Mouse (Mus musculus): ENCODE results near the gene Odf2. TPM values are rescaled to one million over a fixed set of nuclear protein-coding genes. Genes with fewer than 3 reads are reported as not detected.
A peak's percentile ranks its signal among the peaks of the same experiment; 100 is the strongest.

Odf2 gene
- polyA plus RNA-seq, 1 experiment, result 37.8 TPM

- no peak overlapping the region for H3K4me3 ChIP-seq
- H3K79me2 ChIP-seq (ENCODE audit: control insufficient read depth, insufficient read depth), result no peaks in the 10 kb centered on the region
- no peak for TF ChIP-seq MYOD1 (IDR thresholded peaks at IDR 0.05; ENCODE audit: control insufficient read depth in 1 of 3, insufficient read length in 2 of 3, low read depth in 2 of 3)
- TF ChIP-seq POLR2AphosphoS2 (IDR thresholded peaks at IDR 0.05; ENCODE audit: insufficient read length, low read depth), result no peak
- TF ChIP-seq E2F4 (IDR thresholded peaks at IDR 0.05; ENCODE audit: insufficient read depth), result no peak
- TF ChIP-seq MYOG (IDR thresholded peaks at IDR 0.05; ENCODE audit: control insufficient read depth in 1 of 3, insufficient read depth in 1 of 3, insufficient read length in 2 of 3, low read depth in 2 of 3), result no peak
- no peak for TF ChIP-seq MAX (IDR thresholded peaks at IDR 0.05; ENCODE audit: low read depth)
- no peak for TF ChIP-seq TCF3 (IDR thresholded peaks at IDR 0.05; ENCODE audit: insufficient read length, low read depth)
- TF ChIP-seq CEBPB (IDR thresholded peaks at IDR 0.05; ENCODE audit: insufficient read depth, poor library complexity, severe bottlenecking), result no peak
- TF ChIP-seq USF1 (IDR thresholded peaks at IDR 0.05; ENCODE audit: low read depth), result no peak
- TF ChIP-seq REST (IDR thresholded peaks at IDR 0.05; ENCODE audit: insufficient read depth, insufficient read length), result no peak
- TF ChIP-seq POLR2A (IDR thresholded peaks at IDR 0.05; ENCODE audit: insufficient read length, low read depth), result no peak
- no peak for TF ChIP-seq TCF12 (IDR thresholded peaks at IDR 0.05; ENCODE audit: insufficient read depth, poor library complexity, severe bottlenecking)
- no peak for TF ChIP-seq SRF (IDR thresholded peaks at IDR 0.05; ENCODE audit: control insufficient read depth, insufficient read length, low read depth)
- no peak overlapping the region for H3ac ChIP-seq (ENCODE audit: control insufficient read depth, insufficient read length)
- no peak overlapping the region for H3K4me2 ChIP-seq (ENCODE audit: low read depth)
- H3K27me3 ChIP-seq (ENCODE audit: control insufficient read depth, insufficient read depth, insufficient read length), result no peaks in the 10 kb centered on the region
- H3K36me3 ChIP-seq (ENCODE audit: control insufficient read depth, insufficient read depth), result no peaks in the 10 kb centered on the region
Observed at GRCm38 (mm10) chr2:29844661-29845060, 44.4 kb upstream of the Odf2 start.

GRCm38 (mm10) chr2:29845636-29846035 is 43.4 kb upstream of the Odf2 start:
- TF ChIP-seq USF1 (IDR thresholded peaks at IDR 0.05; ENCODE audit: low read depth), result no peak
- Histone ChIP-seq H3ac (ENCODE audit: control insufficient read depth, insufficient read length) (no peak overlapping the region), H3K36me3 (ENCODE audit: control insufficient read depth, insufficient read depth) (no peaks in the 10 kb centered on the region), H3K27me3 (ENCODE audit: control insufficient read depth, insufficient read depth, insufficient read length) (no peaks in the 10 kb centered on the region), H3K4me3 (no peak overlapping the region), H3K4me2 (ENCODE audit: low read depth) (no peak overlapping the region), H3K79me2 (ENCODE audit: control insufficient read depth, insufficient read depth) (no peaks in the 10 kb centered on the region)

GRCm38 (mm10) chr2:29846061-29846853 is 42.8 kb upstream of the Odf2 start:
- no peak overlapping the region for H3ac ChIP-seq (ENCODE audit: control insufficient read depth, insufficient read length)
- H3K27me3 ChIP-seq (ENCODE audit: control insufficient read depth, insufficient read depth, insufficient read length), result no peaks in the 10 kb centered on the region
- H3K4me2 ChIP-seq (ENCODE audit: low read depth), result no peak overlapping the region
- no peak overlapping the region for H3K4me3 ChIP-seq
- no peaks in the 10 kb centered on the region for H3K79me2 ChIP-seq (ENCODE audit: control insufficient read depth, insufficient read depth)
- H3K36me3 ChIP-seq (ENCODE audit: control insufficient read depth, insufficient read depth), result no peaks in the 10 kb centered on the region
- no peak for TF ChIP-seq TCF3 (IDR thresholded peaks at IDR 0.05; ENCODE audit: insufficient read length, low read depth)
- TF ChIP-seq MYOD1 (IDR thresholded peaks at IDR 0.05; ENCODE audit: control insufficient read depth in 1 of 3, insufficient read length in 2 of 3, low read depth in 2 of 3), result no peak
- TF ChIP-seq E2F4 (IDR thresholded peaks at IDR 0.05; ENCODE audit: insufficient read depth), result no peak
- no peak for TF ChIP-seq REST (IDR thresholded peaks at IDR 0.05; ENCODE audit: insufficient read depth, insufficient read length)
- no peak for TF ChIP-seq POLR2A (IDR thresholded peaks at IDR 0.05; ENCODE audit: insufficient read length, low read depth)
- no peak for TF ChIP-seq CEBPB (IDR thresholded peaks at IDR 0.05; ENCODE audit: insufficient read depth, poor library complexity, severe bottlenecking)
- no peak for TF ChIP-seq MAX (IDR thresholded peaks at IDR 0.05; ENCODE audit: low read depth)
- no peak for TF ChIP-seq TCF12 (IDR thresholded peaks at IDR 0.05; ENCODE audit: insufficient read depth, poor library complexity, severe bottlenecking)
- no peak for TF ChIP-seq USF1 (IDR thresholded peaks at IDR 0.05; ENCODE audit: low read depth)
- no peak for TF ChIP-seq MYOG (IDR thresholded peaks at IDR 0.05; ENCODE audit: control insufficient read depth in 1 of 3, insufficient read depth in 1 of 3, insufficient read length in 2 of 3, low read depth in 2 of 3)
- no peak for TF ChIP-seq SRF (IDR thresholded peaks at IDR 0.05; ENCODE audit: control insufficient read depth, insufficient read length, low read depth)
- no peak for TF ChIP-seq POLR2AphosphoS2 (IDR thresholded peaks at IDR 0.05; ENCODE audit: insufficient read length, low read depth)

GRCm38 (mm10) chr2:29846911-29847310 is 42.1 kb upstream of the Odf2 start:
- TF ChIP-seq TCF12 (IDR thresholded peaks at IDR 0.05; ENCODE audit: insufficient read depth, poor library complexity, severe bottlenecking) (no peak), REST (IDR thresholded peaks at IDR 0.05; ENCODE audit: insufficient read depth, insufficient read length) (no peak), TCF3 (IDR thresholded peaks at IDR 0.05; ENCODE audit: insufficient read length, low read depth) (no peak), SRF (IDR thresholded peaks at IDR 0.05; ENCODE audit: control insufficient read depth, insufficient read length, low read depth) (no peak), MAX (IDR thresholded peaks at IDR 0.05; ENCODE audit: low read depth) (no peak)
- no peak overlapping the region for H3ac ChIP-seq (ENCODE audit: control insufficient read depth, insufficient read length)
- H3K4me3 ChIP-seq, result no peak overlapping the region
- no peaks in the 10 kb centered on the region for H3K79me2 ChIP-seq (ENCODE audit: control insufficient read depth, insufficient read depth)
- H3K27me3 ChIP-seq (ENCODE audit: control insufficient read depth, insufficient read depth, insufficient read length), result no peaks in the 10 kb centered on the region
- H3K4me2 ChIP-seq (ENCODE audit: low read depth), result no peak overlapping the region
- H3K36me3 ChIP-seq (ENCODE audit: control insufficient read depth, insufficient read depth), result no peaks in the 10 kb centered on the region

GRCm38 (mm10) chr2:29849041-29849440 is 40.0 kb upstream of the Odf2 start:
- H3K79me2 ChIP-seq (ENCODE audit: control insufficient read depth, insufficient read depth), result no peaks in the 10 kb centered on the region
- no peak overlapping the region for H3K4me3 ChIP-seq
- TF ChIP-seq USF1 (IDR thresholded peaks at IDR 0.05; ENCODE audit: low read depth), result no peak
- no peak for TF ChIP-seq MYOD1 (IDR thresholded peaks at IDR 0.05; ENCODE audit: control insufficient read depth in 1 of 3, insufficient read length in 2 of 3, low read depth in 2 of 3)
- TF ChIP-seq POLR2A (IDR thresholded peaks at IDR 0.05; ENCODE audit: insufficient read length, low read depth), result no peak
- no peak for TF ChIP-seq TCF3 (IDR thresholded peaks at IDR 0.05; ENCODE audit: insufficient read length, low read depth)
- no peak for TF ChIP-seq TCF12 (IDR thresholded peaks at IDR 0.05; ENCODE audit: insufficient read depth, poor library complexity, severe bottlenecking)
- no peak for TF ChIP-seq SRF (IDR thresholded peaks at IDR 0.05; ENCODE audit: control insufficient read depth, insufficient read length, low read depth)
- no peak for TF ChIP-seq POLR2AphosphoS2 (IDR thresholded peaks at IDR 0.05; ENCODE audit: insufficient read length, low read depth)
- TF ChIP-seq REST (IDR thresholded peaks at IDR 0.05; ENCODE audit: insufficient read depth, insufficient read length), result no peak
- TF ChIP-seq CEBPB (IDR thresholded peaks at IDR 0.05; ENCODE audit: insufficient read depth, poor library complexity, severe bottlenecking), result no peak
- TF ChIP-seq E2F4 (IDR thresholded peaks at IDR 0.05; ENCODE audit: insufficient read depth), result no peak
- TF ChIP-seq MYOG (IDR thresholded peaks at IDR 0.05; ENCODE audit: control insufficient read depth in 1 of 3, insufficient read depth in 1 of 3, insufficient read length in 2 of 3, low read depth in 2 of 3), result no peak
- TF ChIP-seq MAX (IDR thresholded peaks at IDR 0.05; ENCODE audit: low read depth), result no peak
- H3K4me2 ChIP-seq (ENCODE audit: low read depth), result peak overlapping the region; percentile 38
- H3K27me3 ChIP-seq (ENCODE audit: control insufficient read depth, insufficient read depth, insufficient read length), result no peaks in the 10 kb centered on the region
- H3K36me3 ChIP-seq (ENCODE audit: control insufficient read depth, insufficient read depth), result no peaks in the 10 kb centered on the region
- H3ac ChIP-seq (ENCODE audit: control insufficient read depth, insufficient read length), result no peak overlapping the region

Data from myocyte (in vitro differentiated cells).